Mouse (Mus musculus) embryonic facial prominence, embryonic 15.5 days (tissue): ENCODE results near the gene Cpa1. TPM values are rescaled to one million over a fixed set of nuclear protein-coding genes. Genes with fewer than 3 reads are reported as not detected.

Experiments
- ATAC-seq: fragments of 200-750 bp; cut with Nextera tagmentation; 2 replicates; pipeline ENCODE4 v1.8.0; 2017; ENCODE audit warnings: low read depth, moderate TSS enrichment; ENCODE audit not compliant: insufficient number of reproducible peaks, low FRiP score, low TSS enrichment
- H3K27ac ChIP-seq: fragments of 300-500 bp; sonication (generic); replicated peaks from 2 replicates; pipeline ENCODE4 v1.5.1; 2015; ENCODE audit warnings: mild to moderate bottlenecking, inconsistent platforms
- H3K27me3 ChIP-seq: fragments of 300-500 bp; sonication (generic); 2 replicates; pipeline ENCODE4 v1.6.1; 2015; ENCODE audit warnings: inconsistent platforms
- H3K36me3 ChIP-seq: fragments of 300-500 bp; sonication (generic); 2 replicates; pipeline ENCODE4 v1.6.1; 2015; ENCODE audit warnings: mild to moderate bottlenecking, inconsistent platforms
- H3K4me1 ChIP-seq: fragments of 300-500 bp; sonication (generic); 2 replicates; pipeline ENCODE4 v1.6.1; 2015; ENCODE audit warnings: inconsistent platforms
- H3K4me2 ChIP-seq: fragments of 300-500 bp; sonication (generic); replicated peaks from 2 replicates; pipeline ENCODE4 v1.6.1; 2015; ENCODE audit warnings: mild to moderate bottlenecking, inconsistent platforms
- H3K4me3 ChIP-seq: fragments of 300-500 bp; sonication (generic); replicated peaks from 2 replicates; pipeline ENCODE4 v1.5.1; 2015; ENCODE audit warnings: mild to moderate bottlenecking, inconsistent platforms
- H3K9ac ChIP-seq: fragments of 300-500 bp; sonication (generic); 2 replicates; pipeline ENCODE4 v1.6.1; 2015; ENCODE audit warnings: inconsistent platforms
- H3K9me3 ChIP-seq: fragments of 300-500 bp; sonication (generic); replicated peaks from 2 replicates; pipeline ENCODE4 v1.6.1; 2016; ENCODE audit warnings: inconsistent platforms
- WGBS: fragments of 180-500 bp; shearing (Covaris S2); methylation state at CpG from one replicate; pipeline ENCODE4 v1.1.7; 2015; 5-methylcytosine and 5-hydroxymethylcytosine counted together
- polyA plus RNA-seq: library from polyadenylated mRNA; unstranded; fragments of >200 nt; fragmentation: Nextera tagmentation; extraction: Ambion mirVana; gene quantifications from 2 replicates; pipeline ENCODE4 v1.2.1, GENCODE M21; 2015

Gene Cpa1
- polyA plus RNA-seq, 1 experiment from 2014 or later = 0.98 TPM

- Histone ChIP-seq H3K4me2 (peak overlapping the region; percentile 42), H3K4me1 (peaks cover 61% of the 10 kb centered on the region), H3K36me3 (no peaks in the 10 kb centered on the region), H3K9me3 (no peaks in the 10 kb centered on the region), H3K27ac (peak overlapping the region; percentile 97), H3K9ac (no peak overlapping the region), H3K4me3 (no peak overlapping the region), H3K27me3 (no peaks in the 10 kb centered on the region)
- 18% methylated on average over 9 of the region's 9 CpGs for WGBS
- no peak for ATAC-seq
Observed at GRCm38 (mm10) chr6:30674714-30675280, 35.8 kb downstream of the Cpa1 start.

- peak; percentile 71 for ATAC-seq
- Histone ChIP-seq H3K27me3 (no peaks in the 10 kb centered on the region), H3K4me3 (0 out of 2 replicates have a peak overlapping the region, but pooled peaks have one; percentile 6), H3K9me3 (no peaks in the 10 kb centered on the region), H3K9ac (peak overlapping the region; percentile 21; the same call in 1 of the 2 replicates), H3K4me2 (peak overlapping the region; percentile 42), H3K27ac (peak overlapping the region; percentile 97), H3K4me1 (peaks cover 61% of the 10 kb centered on the region), H3K36me3 (no peaks in the 10 kb centered on the region)
- WGBS = 10% methylated on average over 11 of the region's 11 CpGs
Observed at GRCm38 (mm10) chr6:30675281-30675771, 36.3 kb downstream of the Cpa1 start.

GRCm38 (mm10) chr6:30676506-30676905, 37.5 kb downstream of the Cpa1 start:
- Histone ChIP-seq H3K4me3 (no peak overlapping the region), H3K4me2 (no peak overlapping the region), H3K27me3 (no peaks in the 10 kb centered on the region), H3K27ac (peak overlapping the region; percentile 97), H3K4me1 (peaks cover 61% of the 10 kb centered on the region), H3K9ac (no peak overlapping the region), H3K36me3 (no peaks in the 10 kb centered on the region), H3K9me3 (no peaks in the 10 kb centered on the region)
- ATAC-seq = no peak
- 55% methylated on average over 6 of the region's 6 CpGs for WGBS

GRCm38 (mm10) chr6:30677591-30677990, 38.6 kb downstream of the Cpa1 start:
- H3K9ac ChIP-seq = no peak overlapping the region
- H3K4me1 ChIP-seq = peaks cover 62% of the 10 kb centered on the region
- no peak overlapping the region for H3K27ac ChIP-seq
- H3K36me3 ChIP-seq = no peaks in the 10 kb centered on the region
- no peaks in the 10 kb centered on the region for H3K27me3 ChIP-seq
- no peak overlapping the region for H3K4me2 ChIP-seq
- 77% methylated on average over 9 of the region's 9 CpGs for WGBS
- no peak for ATAC-seq
- H3K4me3 ChIP-seq = no peak overlapping the region
- no peaks in the 10 kb centered on the region for H3K9me3 ChIP-seq

GRCm38 (mm10) chr6:30678482-30678881, 39.5 kb downstream of the Cpa1 start:
- H3K9me3 ChIP-seq = no peaks in the 10 kb centered on the region
- H3K4me3 ChIP-seq = no peak overlapping the region
- peaks cover 63% of the 10 kb centered on the region for H3K4me1 ChIP-seq
- ATAC-seq = no peak
- H3K27me3 ChIP-seq = no peaks in the 10 kb centered on the region
- H3K4me2 ChIP-seq = no peak overlapping the region
- no peak overlapping the region for H3K9ac ChIP-seq
- no peaks in the 10 kb centered on the region for H3K36me3 ChIP-seq
- WGBS = 68% methylated on average over 6 of the region's 6 CpGs
- peak overlapping the region; percentile 48; the same call in 1 of the 2 replicates for H3K27ac ChIP-seq

- ATAC-seq = no peak
- Histone ChIP-seq H3K9me3 (no peaks in the 10 kb centered on the region), H3K27me3 (no peaks in the 10 kb centered on the region), H3K4me2 (no peak overlapping the region), H3K9ac (no peak overlapping the region), H3K4me3 (no peak overlapping the region), H3K27ac (peak overlapping the region; percentile 79; the same call in 1 of the 2 replicates), H3K4me1 (peaks cover 52% of the 10 kb centered on the region), H3K36me3 (no peaks in the 10 kb centered on the region)
- 66% methylated on average over 5 of the region's 5 CpGs for WGBS
Observed at GRCm38 (mm10) chr6:30679567-30679966, 40.5 kb downstream of the Cpa1 start.

DNA sequence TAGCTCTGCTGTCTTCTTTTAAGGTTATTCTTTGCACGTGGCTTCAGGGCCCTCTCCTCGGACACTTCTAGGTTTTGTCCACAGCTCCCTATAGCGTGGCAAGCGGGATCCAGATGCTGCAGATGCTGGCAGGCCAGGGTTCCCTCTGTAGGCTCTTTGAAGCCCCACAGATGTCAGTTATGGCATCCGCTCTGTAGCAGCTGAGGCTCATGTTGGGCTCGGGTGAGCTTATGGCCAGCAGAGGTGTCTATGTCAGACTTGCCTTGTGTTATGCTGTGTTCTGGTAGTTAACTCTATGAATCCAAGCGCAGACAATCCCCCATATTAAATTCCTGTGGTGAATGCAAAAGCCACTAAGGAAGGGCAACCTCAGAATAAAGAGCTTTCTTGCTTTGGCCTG, 41.4 kb downstream of the Cpa1 start:
- ATAC-seq = 0 out of 2 replicates have a peak, but pooled peaks have one; percentile 22
- Histone ChIP-seq H3K4me2 (no peak overlapping the region), H3K36me3 (no peaks in the 10 kb centered on the region), H3K9me3 (no peaks in the 10 kb centered on the region), H3K27me3 (no peaks in the 10 kb centered on the region), H3K27ac (peak overlapping the region; percentile 79), H3K4me3 (no peak overlapping the region), H3K4me1 (peaks cover 43% of the 10 kb centered on the region), H3K9ac (no peak overlapping the region)
- 41% methylated on average over 7 of the region's 7 CpGs for WGBS

DNA sequence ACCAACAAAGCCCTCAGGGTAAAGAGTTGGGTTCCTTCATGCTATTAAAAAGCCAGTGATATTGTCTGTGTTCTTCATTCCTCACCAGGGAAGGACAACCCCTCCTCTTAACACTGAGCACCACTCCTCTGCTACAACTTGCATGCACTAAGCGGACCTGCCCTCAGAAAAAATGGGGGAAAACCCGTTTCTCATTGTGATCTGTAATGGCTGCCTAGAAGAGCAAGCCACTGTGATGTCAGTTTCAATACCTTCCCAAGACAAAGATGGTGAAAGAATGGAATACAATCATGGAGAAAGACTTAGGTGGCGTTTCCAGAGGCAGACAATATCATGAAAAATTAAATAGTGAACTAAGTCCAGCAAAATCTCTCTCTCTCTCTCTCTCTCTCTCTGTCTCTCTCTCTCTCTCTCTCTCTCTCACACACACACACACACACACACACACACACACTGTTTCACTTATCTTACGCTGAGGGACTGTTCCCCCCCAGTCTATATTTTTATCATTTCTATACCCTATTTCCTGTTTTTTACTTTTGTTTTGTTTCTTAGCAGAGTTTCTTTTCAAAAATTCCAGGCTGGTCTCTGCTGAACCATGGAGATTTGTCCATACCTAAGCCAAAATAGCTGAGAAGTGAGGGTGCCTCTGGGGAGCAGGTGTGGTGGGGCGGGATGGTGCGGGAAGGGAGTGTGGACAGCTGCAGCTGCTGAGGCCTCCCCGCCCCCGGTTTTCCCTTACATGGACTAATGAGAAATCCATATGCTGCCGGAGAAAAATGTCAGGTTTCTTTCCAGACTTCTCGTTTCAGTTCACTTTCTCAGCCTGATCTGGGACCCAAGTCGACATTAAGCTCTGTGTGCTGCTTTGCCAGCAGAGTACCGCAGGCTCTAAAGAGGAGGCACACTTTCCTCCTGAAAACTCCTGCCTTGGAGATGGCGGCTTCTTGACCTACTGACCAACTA, 43.2 kb downstream of the Cpa1 start:
- no peaks in the 10 kb centered on the region for H3K36me3 ChIP-seq
- H3K9ac ChIP-seq = no peak overlapping the region
- ATAC-seq = peak; percentile 90
- H3K9me3 ChIP-seq = no peaks in the 10 kb centered on the region
- H3K27me3 ChIP-seq = no peaks in the 10 kb centered on the region
- H3K27ac ChIP-seq = peak overlapping the region; percentile 89
- 29% methylated on average over 13 of the region's 13 CpGs for WGBS
- peaks cover 32% of the 10 kb centered on the region for H3K4me1 ChIP-seq
- 0 out of 2 replicates have a peak overlapping the region, but pooled peaks have one; percentile 19 for H3K4me2 ChIP-seq
- no peak overlapping the region for H3K4me3 ChIP-seq

- 77% methylated on average over 1 of the region's 1 CpGs for WGBS
- H3K9me3 ChIP-seq = no peaks in the 10 kb centered on the region
- no peak overlapping the region for H3K4me2 ChIP-seq
Observed at GRCm38 (mm10) chr6:30684570-30684969, 45.6 kb downstream of the Cpa1 start.

GRCm38 (mm10) chr6:30687198-30687597, 48.2 kb downstream of the Cpa1 start:
- no peaks in the 10 kb centered on the region for H3K9me3 ChIP-seq
- H3K9ac ChIP-seq = no peak overlapping the region
- no peak overlapping the region for H3K27ac ChIP-seq
- no peak overlapping the region for H3K4me2 ChIP-seq
- no peaks in the 10 kb centered on the region for H3K36me3 ChIP-seq
- H3K4me3 ChIP-seq = no peak overlapping the region
- H3K27me3 ChIP-seq = no peaks in the 10 kb centered on the region
- 71% methylated on average over 7 of the region's 7 CpGs for WGBS
- ATAC-seq = no peak
- peaks cover 11% of the 10 kb centered on the region for H3K4me1 ChIP-seq

More at GRCm38 (mm10) chr6:30684570-30684969, 45.6 kb downstream of the Cpa1 start:
- no peak for ATAC-seq
- Histone ChIP-seq H3K4me3 (no peak overlapping the region), H3K4me1 (peaks cover 28% of the 10 kb centered on the region), H3K27ac (no peak overlapping the region), H3K9ac (no peak overlapping the region), H3K27me3 (no peaks in the 10 kb centered on the region), H3K36me3 (no peaks in the 10 kb centered on the region)

GRCm38 (mm10) chr6:30692826-30693225, 53.8 kb downstream of the Cpa1 start:
- Histone ChIP-seq H3K27ac (peak overlapping the region; percentile 95), H3K9ac (peak overlapping the region; percentile 71), H3K4me3 (peak overlapping the region; percentile 64), H3K36me3 (no peaks in the 10 kb centered on the region), H3K4me2 (peak overlapping the region; percentile 66), H3K27me3 (no peaks in the 10 kb centered on the region), H3K9me3 (no peaks in the 10 kb centered on the region), H3K4me1 (peaks cover 16% of the 10 kb centered on the region; the same call in 1 of the 2 replicates)
- WGBS = 69% methylated on average over 5 of the region's 5 CpGs
- no peak for ATAC-seq
